Mouse (Mus musculus) myocyte (in vitro differentiated cells): ENCODE results near the gene Spdl1. TPM values are rescaled to one million over a fixed set of nuclear protein-coding genes. Genes with fewer than 3 reads are reported as not detected.

Experiments
- H3K27me3 ChIP-seq: one replicate; pipeline ENCODE4 v1.6.1; 2011; ENCODE audit not compliant: control insufficient read depth, insufficient read depth, insufficient read length
- H3K36me3 ChIP-seq: one replicate; pipeline ENCODE4 v1.6.1; 2011; ENCODE audit not compliant: control insufficient read depth, insufficient read depth
- H3K4me2 ChIP-seq: one replicate; pipeline ENCODE4 v1.6.1; 2011; ENCODE audit warnings: low read depth, control low read depth
- H3K4me3 ChIP-seq: one replicate; pipeline ENCODE4 v1.5.1; 2011; ENCODE audit warnings: mild to moderate bottlenecking, control low read depth, moderate library complexity
- H3K79me2 ChIP-seq: one replicate; pipeline ENCODE4 v1.6.1; 2011; ENCODE audit not compliant: control insufficient read depth, insufficient read depth
- H3ac ChIP-seq: one replicate; pipeline ENCODE4 v1.6.1; 2011; ENCODE audit not compliant: control insufficient read depth, insufficient read length
- CEBPB ChIP-seq: IDR thresholded peaks from 2 replicates; pipeline ENCODE4 v1.6.1; 2011; ENCODE audit warnings: mild to moderate bottlenecking, moderate library complexity; ENCODE audit not compliant: poor library complexity, insufficient read depth, severe bottlenecking
- E2F4 ChIP-seq: IDR thresholded peaks from one replicate; pipeline ENCODE4 v1.6.1; 2011; ENCODE audit warnings: mild to moderate bottlenecking, control low read depth, moderate library complexity; ENCODE audit not compliant: insufficient read depth
- MAX ChIP-seq: IDR thresholded peaks from one replicate; pipeline ENCODE4 v1.6.1; 2011; ENCODE audit warnings: low read depth, mild to moderate bottlenecking, control low read depth
- MYOD1 ChIP-seq, 3 experiments: IDR thresholded peaks; one replicate each; pipeline ENCODE4 v1.6.1; 2011; ENCODE audit warnings: control low read depth in 2 of 3, low read depth in 2 of 3, mild to moderate bottlenecking in 2 of 3, moderate library complexity in 1 of 3; ENCODE audit not compliant: insufficient read length in 2 of 3, control insufficient read depth in 1 of 3
- MYOG ChIP-seq, 3 experiments: IDR thresholded peaks; one replicate each; pipeline ENCODE4 v1.6.1; 2011; ENCODE audit warnings: control low read depth in 2 of 3, low read depth in 2 of 3, mild to moderate bottlenecking in 2 of 3; ENCODE audit not compliant: insufficient read length in 2 of 3, control insufficient read depth in 1 of 3, insufficient read depth in 1 of 3
- POLR2A ChIP-seq: IDR thresholded peaks from one replicate; pipeline ENCODE4 v1.6.1; 2011; ENCODE audit warnings: low read depth, mild to moderate bottlenecking, control low read depth, moderate library complexity; ENCODE audit not compliant: insufficient read length
- POLR2AphosphoS2 ChIP-seq: IDR thresholded peaks from one replicate; pipeline ENCODE4 v1.6.1; 2011; ENCODE audit warnings: low read depth, control low read depth; ENCODE audit not compliant: insufficient read length
- REST ChIP-seq: IDR thresholded peaks from one replicate; pipeline ENCODE4 v1.6.1; 2011; ENCODE audit warnings: mild to moderate bottlenecking, control low read depth, moderate library complexity; ENCODE audit not compliant: insufficient read depth, insufficient read length
- SRF ChIP-seq: IDR thresholded peaks from one replicate; pipeline ENCODE4 v1.6.1; 2011; ENCODE audit warnings: low read depth; ENCODE audit not compliant: control insufficient read depth, insufficient read length
- TCF12 ChIP-seq: IDR thresholded peaks from one replicate; pipeline ENCODE4 v1.6.1; 2011; ENCODE audit warnings: mild to moderate bottlenecking, control low read depth; ENCODE audit not compliant: poor library complexity, insufficient read depth, severe bottlenecking
- TCF3 ChIP-seq: IDR thresholded peaks from one replicate; pipeline ENCODE4 v1.6.1; 2011; ENCODE audit warnings: low read depth, control low read depth; ENCODE audit not compliant: insufficient read length
- USF1 ChIP-seq: IDR thresholded peaks from one replicate; pipeline ENCODE4 v1.6.1; 2011; ENCODE audit warnings: low read depth, mild to moderate bottlenecking, control low read depth, moderate library complexity
- polyA plus RNA-seq: library from polyadenylated mRNA; unstranded; fragments of >200 nt; fragmentation: generic; extraction: Trizol; gene quantifications from one replicate; pipeline ENCODE4 v1.2.1, GENCODE M21; 2012; ENCODE audit warnings: missing spikeins

The Spdl1 gene
- polyA plus RNA-seq, 1 experiment: 3.4 TPM

DNA sequence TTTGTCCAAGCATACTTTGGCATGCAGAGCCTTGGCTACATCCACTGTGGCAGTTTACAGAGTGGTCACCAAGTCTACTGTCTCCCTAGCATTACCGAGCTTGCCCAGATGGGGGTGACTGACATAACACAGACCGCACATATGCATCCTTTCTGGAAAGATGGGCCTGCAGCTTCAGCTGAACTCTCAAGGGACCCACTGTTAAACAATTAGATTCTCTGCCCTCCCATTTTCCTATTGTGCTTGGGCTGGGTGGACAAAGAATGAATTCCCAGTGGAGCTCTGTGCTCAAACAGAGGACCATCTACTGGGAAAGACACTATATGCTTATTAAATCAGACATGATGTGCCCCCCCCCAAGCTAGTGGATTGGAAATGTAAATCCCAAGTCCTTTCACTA lies 58.8 kb downstream of the Spdl1 start:
- Histone ChIP-seq H3K27me3 (no peaks in the 10 kb centered on the region), H3K4me2 (no peak overlapping the region), H3K79me2 (no peaks in the 10 kb centered on the region), H3K36me3 (no peaks in the 10 kb centered on the region), H3K4me3 (no peak overlapping the region), H3ac (no peak overlapping the region)
- no peak for TF ChIP-seq USF1
- TF ChIP-seq POLR2A: no peak
- TF ChIP-seq TCF12: no peak
- TF ChIP-seq SRF: no peak
- no peak for TF ChIP-seq TCF3
- TF ChIP-seq CEBPB: no peak
- no peak for TF ChIP-seq MAX
- no peak for TF ChIP-seq POLR2AphosphoS2
- no peak for TF ChIP-seq E2F4

DNA sequence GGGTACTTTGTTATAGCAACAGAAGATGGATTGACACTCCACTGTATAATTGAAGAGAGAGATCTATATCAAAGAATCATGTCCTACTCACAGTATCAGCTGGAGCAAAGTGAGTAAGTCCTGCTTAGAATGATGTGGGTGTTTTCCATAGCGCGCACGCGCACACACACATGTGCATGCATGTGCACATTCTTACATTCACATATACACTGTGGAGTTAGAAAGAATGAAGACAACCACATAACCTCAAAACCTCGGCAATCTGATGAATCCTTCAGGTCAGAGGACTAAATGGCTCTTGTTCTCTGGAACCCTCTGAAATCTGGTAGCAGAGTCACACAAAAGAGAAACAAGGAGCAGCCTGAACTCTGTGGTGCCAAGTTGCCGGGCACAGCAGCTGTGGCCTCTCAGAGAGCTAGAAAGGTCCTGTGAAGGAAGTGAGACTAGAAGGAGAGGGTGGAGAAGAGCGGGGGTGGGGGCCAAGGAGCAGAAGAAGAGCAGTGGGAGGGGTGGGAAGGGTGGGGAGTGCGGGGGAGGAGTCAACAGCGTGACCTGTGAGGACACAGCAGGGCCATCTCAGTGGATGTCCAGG lies 60.0 kb downstream of the Spdl1 start:
- no peak overlapping the region for H3K4me3 ChIP-seq
- no peaks in the 10 kb centered on the region for H3K79me2 ChIP-seq
- no peak overlapping the region for H3ac ChIP-seq
- H3K27me3 ChIP-seq: no peaks in the 10 kb centered on the region
- no peak overlapping the region for H3K4me2 ChIP-seq
- no peaks in the 10 kb centered on the region for H3K36me3 ChIP-seq
- no peak for TF ChIP-seq SRF
- no peak for TF ChIP-seq MYOD1 (IDR thresholded peaks at IDR 0.05; ENCODE audit: control insufficient read depth in 1 of 3, insufficient read length in 2 of 3, low read depth in 2 of 3)
- TF ChIP-seq TCF3: no peak
- no peak for TF ChIP-seq POLR2AphosphoS2
- TF ChIP-seq CEBPB: no peak
- TF ChIP-seq MYOG (IDR thresholded peaks at IDR 0.05; ENCODE audit: control insufficient read depth in 1 of 3, insufficient read depth in 1 of 3, insufficient read length in 2 of 3, low read depth in 2 of 3): no peak

DNA sequence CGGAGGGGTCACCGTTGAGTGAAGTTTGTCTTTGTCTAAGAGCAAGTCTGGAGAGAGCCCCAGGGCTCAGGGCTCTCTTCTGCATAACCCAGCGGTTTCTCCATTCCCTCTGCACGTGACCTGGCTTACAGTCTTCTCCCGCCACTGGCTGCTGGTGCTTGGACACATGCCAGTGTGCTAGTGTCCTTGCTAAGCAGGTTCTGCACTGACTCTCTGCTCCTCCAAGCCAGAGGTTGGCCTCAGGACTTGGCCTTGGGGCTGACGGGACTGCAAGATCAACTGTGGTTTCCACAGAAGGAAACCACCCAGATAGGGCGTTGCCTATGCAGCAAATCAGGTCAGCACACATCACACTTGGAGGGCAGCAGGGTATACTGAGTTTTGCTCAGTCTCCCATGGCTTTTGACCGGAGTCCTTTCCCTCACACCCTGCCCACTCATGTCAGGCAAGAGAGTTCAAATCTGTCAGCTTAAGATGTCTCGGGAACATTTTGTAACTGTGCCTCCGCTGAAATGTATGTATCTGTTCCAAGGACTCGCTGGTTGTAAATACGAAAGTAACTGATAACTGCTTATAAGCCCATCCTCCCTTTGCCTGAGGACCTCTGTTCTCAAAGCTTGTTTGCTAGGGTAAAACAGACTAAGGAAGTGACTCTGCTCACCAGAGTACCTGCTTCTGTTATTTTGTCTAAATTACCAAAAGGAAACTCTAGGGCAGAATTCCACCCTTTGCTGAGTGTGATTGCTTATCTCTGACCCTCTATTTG lies 62.0 kb downstream of the Spdl1 start:
- Histone ChIP-seq H3ac (no peak overlapping the region), H3K4me2 (no peak overlapping the region), H3K79me2 (no peaks in the 10 kb centered on the region), H3K36me3 (no peaks in the 10 kb centered on the region), H3K4me3 (no peak overlapping the region), H3K27me3 (no peaks in the 10 kb centered on the region)
- TF ChIP-seq TCF12 (no peak), POLR2A (no peak), E2F4 (no peak), TCF3 (no peak), MAX (no peak), MYOG (IDR thresholded peaks at IDR 0.05; ENCODE audit: control insufficient read depth in 1 of 3, insufficient read depth in 1 of 3, insufficient read length in 2 of 3, low read depth in 2 of 3) (no peak), USF1 (no peak), REST (no peak), MYOD1 (IDR thresholded peaks at IDR 0.05; ENCODE audit: control insufficient read depth in 1 of 3, insufficient read length in 2 of 3, low read depth in 2 of 3) (no peak), SRF (no peak)

DNA sequence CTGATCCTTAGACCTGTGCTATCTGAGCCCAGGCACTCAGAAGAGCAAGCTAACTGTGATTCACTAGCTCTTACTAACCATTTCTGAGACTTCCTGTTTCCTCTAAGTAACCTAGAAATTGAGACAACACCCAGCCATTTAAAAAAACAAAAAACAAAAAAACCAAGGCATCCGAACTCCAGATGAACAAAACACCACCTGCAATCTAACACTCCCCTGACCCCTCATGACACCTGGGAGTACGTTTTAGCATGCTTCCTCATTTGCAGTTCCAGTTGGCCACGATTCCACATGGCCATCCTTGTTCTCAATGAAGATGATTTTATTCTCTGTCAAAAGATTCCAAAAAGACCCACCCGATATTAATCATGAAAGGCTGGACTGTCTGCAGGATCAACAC lies 62.8 kb downstream of the Spdl1 start:
- Histone ChIP-seq H3K36me3 (no peaks in the 10 kb centered on the region), H3K4me2 (no peak overlapping the region), H3K79me2 (no peaks in the 10 kb centered on the region), H3ac (no peak overlapping the region), H3K27me3 (no peaks in the 10 kb centered on the region), H3K4me3 (no peak overlapping the region)
- TF ChIP-seq MAX (no peak), REST (no peak), SRF (no peak), MYOG (IDR thresholded peaks at IDR 0.05; ENCODE audit: control insufficient read depth in 1 of 3, insufficient read depth in 1 of 3, insufficient read length in 2 of 3, low read depth in 2 of 3) (no peak), POLR2AphosphoS2 (no peak)

DNA sequence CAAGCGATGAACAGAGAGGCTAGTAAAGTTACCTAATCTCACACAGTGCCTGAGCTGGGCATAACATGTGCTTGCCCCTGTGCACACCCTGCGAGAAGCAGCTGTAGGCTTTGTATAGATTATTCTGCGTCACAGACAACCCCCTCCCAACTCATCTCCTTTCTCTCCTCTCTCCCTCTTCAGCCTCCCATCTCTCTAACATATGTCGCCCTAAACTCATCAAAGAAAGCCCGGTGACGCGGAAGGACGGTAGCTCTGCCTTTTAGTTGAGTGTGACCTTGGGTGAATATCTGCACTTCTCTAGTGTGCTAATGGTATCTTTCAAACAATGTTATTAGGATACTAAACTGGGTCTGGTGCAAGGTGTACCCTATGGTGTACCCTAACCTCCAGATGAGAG lies 63.5 kb downstream of the Spdl1 start:
- Histone ChIP-seq H3K4me2 (no peak overlapping the region), H3K79me2 (no peaks in the 10 kb centered on the region), H3K36me3 (no peaks in the 10 kb centered on the region), H3ac (no peak overlapping the region), H3K27me3 (no peaks in the 10 kb centered on the region), H3K4me3 (no peak overlapping the region)
- TF ChIP-seq POLR2A (no peak), REST (no peak), CEBPB (no peak)
